Mouse (Mus musculus) limb, embryonic 14.5 days (tissue): ENCODE results near the gene Wwox. TPM values are rescaled to one million over a fixed set of nuclear protein-coding genes. Genes with fewer than 3 reads are reported as not detected.

Experiments used
- ATAC-seq: fragments of 200-750 bp; cut with Nextera tagmentation; 2 replicates; pipeline ENCODE4 v1.8.0; 2017; ENCODE audit warnings: low read depth, moderate number of reproducible peaks, moderate TSS enrichment; ENCODE audit not compliant: low FRiP score
- DNase-seq: peaks from one replicate; pipeline ENCODE4 v3.0.0-alpha.2; 2015; ENCODE audit warnings: low spot score
- H3K27ac ChIP-seq: fragments of 300-500 bp; sonication (generic); replicated peaks from 2 replicates; pipeline ENCODE4 v1.5.1; 2014; ENCODE audit warnings: low read depth, mild to moderate bottlenecking, low read length, moderate library complexity, mixed read lengths
- H3K27me3 ChIP-seq: fragments of 300-500 bp; sonication (generic); 2 replicates; pipeline ENCODE4 v1.6.1; 2014; ENCODE audit warnings: low read length, mixed read lengths; ENCODE audit not compliant: control insufficient read depth, insufficient read depth
- H3K36me3 ChIP-seq: fragments of 300-500 bp; sonication (generic); 2 replicates; pipeline ENCODE4 v1.6.1; 2014; ENCODE audit warnings: mild to moderate bottlenecking, low read length, moderate library complexity, mixed read lengths; ENCODE audit not compliant: control insufficient read depth, insufficient read depth
- H3K4me1 ChIP-seq: fragments of 300-500 bp; sonication (generic); 2 replicates; pipeline ENCODE4 v1.6.1; 2014; ENCODE audit warnings: antibody characterized with exemption, low read length, mixed read lengths; ENCODE audit not compliant: control insufficient read depth, insufficient read depth
- H3K4me2 ChIP-seq: fragments of 300-500 bp; sonication (generic); replicated peaks from 2 replicates; pipeline ENCODE4 v1.6.1; 2014; ENCODE audit warnings: low read depth, mild to moderate bottlenecking, low read length, moderate library complexity; ENCODE audit not compliant: severe bottlenecking
- H3K4me3 ChIP-seq: fragments of 300-500 bp; sonication (generic); replicated peaks from 2 replicates; pipeline ENCODE4 v1.5.1; 2014; ENCODE audit warnings: low read length
- H3K9ac ChIP-seq: fragments of 300-500 bp; sonication (generic); 2 replicates; pipeline ENCODE4 v1.6.1; 2014; ENCODE audit warnings: mild to moderate bottlenecking, low read depth, low read length, moderate library complexity; ENCODE audit not compliant: severe bottlenecking
- H3K9me3 ChIP-seq: fragments of 300-500 bp; sonication (generic); 2 replicates; pipeline ENCODE4 v1.6.1; 2016; ENCODE audit warnings: low read length; ENCODE audit not compliant: control insufficient read depth
- POLR2A ChIP-seq: fragments of 200-500 bp; IDR thresholded peaks from 2 replicates; pipeline ENCODE4 v1.8.0; 2012; ENCODE audit warnings: inconsistent platforms, mild to moderate bottlenecking, moderate library complexity, borderline replicate concordance; ENCODE audit not compliant: insufficient read depth, insufficient read length; ENCODE audit errors: extremely low read depth
- WGBS: fragments of 180-500 bp; shearing (Covaris S2); extraction: QIAGEN DNeasy Blood & Tissue Kit; methylation state at CpG from one replicate; pipeline ENCODE4 v1.1.7; 2014; 5-methylcytosine and 5-hydroxymethylcytosine counted together
- polyA plus RNA-seq, 2 experiments: library from polyadenylated mRNA; depleted of rRNA in 1 of 2; stranded (reverse) in 1 of 2; unstranded in 1 of 2; fragments of >200 nt; fragmentation: Nextera tagmentation in 1 of 2; extraction: Ambion mirVana in 1 of 2; gene quantifications; 2 replicates each; pipeline versions ENCODE4 v1.2.1 to v1.2.3; 2012 to 2014

Wwox gene
- polyA plus RNA-seq, 2 experiments: 8.6 to 9.4 TPM

DNA sequence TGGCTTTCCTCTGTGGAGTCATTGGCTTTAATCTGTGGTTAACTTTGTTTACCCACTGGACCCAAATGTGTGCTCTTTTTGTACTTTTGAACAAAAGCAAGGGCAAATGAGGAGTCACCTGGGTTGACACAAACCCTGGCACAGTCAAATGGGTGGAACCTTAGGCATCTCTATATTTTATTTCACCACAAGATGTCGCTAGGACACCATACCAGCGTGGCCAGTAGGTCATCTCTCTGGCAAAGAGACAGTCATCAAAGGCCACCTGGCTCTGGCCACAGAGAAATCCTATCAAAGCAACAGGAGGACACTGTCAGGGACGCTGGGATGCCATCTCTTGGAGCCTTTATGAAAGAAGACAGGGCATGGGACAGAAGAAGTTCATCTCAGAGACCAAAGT lies 101.7 kb downstream of the Wwox start:
- Histone ChIP-seq H3K36me3 (no peaks in the 10 kb centered on the region), H3K9me3 (no peaks in the 10 kb centered on the region), H3K27ac (no peak overlapping the region), H3K9ac (no peak overlapping the region), H3K4me2 (no peak overlapping the region), H3K4me3 (no peak overlapping the region), H3K4me1 (0 out of 2 replicates have a peak, but pooled peaks cover under 1% of the 10 kb centered on the region), H3K27me3 (no peaks in the 10 kb centered on the region; the same call in 1 of the 2 replicates)
- ATAC-seq (no peak), DNase-seq (peak; percentile 58)
- 13% methylated on average over 3 of the region's 3 CpGs for WGBS
- no peak for TF ChIP-seq POLR2A

DNA sequence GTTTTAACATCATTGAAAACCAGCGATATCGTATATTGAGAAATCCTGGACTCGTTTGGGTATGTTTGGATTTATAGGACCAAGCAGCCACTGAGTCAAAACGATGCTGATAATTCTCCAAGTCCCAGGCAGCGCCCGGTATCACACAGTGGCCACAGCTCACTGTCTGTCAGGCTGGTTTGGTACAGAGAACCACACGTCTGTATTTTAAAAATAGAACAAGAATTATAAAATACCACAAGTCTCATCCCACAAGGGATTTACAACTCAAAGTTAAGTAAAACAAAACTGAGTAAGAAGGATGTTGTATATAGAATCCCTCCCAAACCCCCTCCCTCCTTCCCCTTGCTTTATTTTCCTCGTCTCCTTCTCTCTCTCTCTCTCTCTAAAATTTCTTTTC lies 108.9 kb downstream of the Wwox start:
- no peak overlapping the region for H3K9ac ChIP-seq
- H3K36me3 ChIP-seq: no peaks in the 10 kb centered on the region
- H3K4me1 ChIP-seq: peaks cover 14% of the 10 kb centered on the region
- H3K4me2 ChIP-seq: no peak overlapping the region
- H3K27me3 ChIP-seq: no peaks in the 10 kb centered on the region
- no peak for DNase-seq
- H3K9me3 ChIP-seq: no peaks in the 10 kb centered on the region
- H3K4me3 ChIP-seq: no peak overlapping the region
- H3K27ac ChIP-seq: no peak overlapping the region
- 67% methylated on average over 8 of the region's 8 CpGs for WGBS
- no peak for TF ChIP-seq POLR2A
- no peak for ATAC-seq

DNA sequence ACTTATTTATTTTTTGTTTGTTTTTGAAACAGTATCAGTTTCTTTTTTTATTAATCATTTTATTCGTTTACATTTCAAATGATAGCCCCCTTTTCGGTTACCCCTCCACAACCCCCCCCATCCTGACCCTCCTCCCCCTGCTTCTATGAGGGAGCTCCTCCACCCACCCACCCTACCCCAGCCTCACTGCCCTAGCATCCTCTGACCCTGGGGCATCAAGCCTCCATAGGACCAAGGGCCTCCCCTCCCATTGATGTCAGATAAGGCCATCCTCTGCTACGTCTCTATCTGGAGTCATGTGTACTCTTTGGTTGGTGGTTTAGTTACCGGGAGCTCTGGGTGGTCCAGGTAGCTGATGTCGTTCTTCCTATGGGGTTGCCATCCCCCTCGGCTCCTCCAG lies 109.4 kb downstream of the Wwox start:
- no peak overlapping the region for H3K4me2 ChIP-seq
- H3K4me3 ChIP-seq: no peak overlapping the region
- ATAC-seq: no peak
- H3K9me3 ChIP-seq: no peaks in the 10 kb centered on the region
- DNase-seq: no peak
- H3K27ac ChIP-seq: no peak overlapping the region
- H3K9ac ChIP-seq: no peak overlapping the region
- no peak for TF ChIP-seq POLR2A
- H3K27me3 ChIP-seq: no peaks in the 10 kb centered on the region
- 78% methylated on average over 6 of the region's 6 CpGs for WGBS
- H3K4me1 ChIP-seq: peaks cover 14% of the 10 kb centered on the region
- no peaks in the 10 kb centered on the region for H3K36me3 ChIP-seq

DNA sequence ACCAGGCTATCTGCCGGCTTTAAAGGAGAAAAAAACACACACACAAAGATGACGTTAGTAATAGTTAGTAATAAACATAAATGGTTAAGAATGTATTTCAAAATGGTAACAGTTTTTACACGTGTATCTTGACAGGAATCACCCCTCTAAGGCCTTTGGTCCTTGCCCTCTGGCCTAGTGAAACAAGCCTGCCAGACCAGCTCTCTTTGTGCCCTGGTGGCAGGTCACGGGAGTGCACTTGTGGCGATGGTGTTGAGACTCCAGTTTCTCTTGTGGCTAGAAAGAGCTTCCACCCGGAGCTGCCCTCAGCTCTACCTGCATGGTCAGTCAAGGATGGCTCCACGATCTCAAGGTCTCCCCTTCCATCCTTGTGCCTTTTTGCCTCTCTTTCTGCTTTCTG lies 110.6 kb downstream of the Wwox start:
- H3K27ac ChIP-seq: no peak overlapping the region
- no peaks in the 10 kb centered on the region for H3K9me3 ChIP-seq
- ATAC-seq: no peak
- no peaks in the 10 kb centered on the region for H3K27me3 ChIP-seq
- no peak overlapping the region for H3K9ac ChIP-seq
- peaks cover 17% of the 10 kb centered on the region for H3K4me1 ChIP-seq
- no peak overlapping the region for H3K4me2 ChIP-seq
- no peak for DNase-seq
- TF ChIP-seq POLR2A: no peak
- H3K4me3 ChIP-seq: no peak overlapping the region
- no peaks in the 10 kb centered on the region for H3K36me3 ChIP-seq
- 70% methylated on average over 7 of the region's 7 CpGs for WGBS

DNA sequence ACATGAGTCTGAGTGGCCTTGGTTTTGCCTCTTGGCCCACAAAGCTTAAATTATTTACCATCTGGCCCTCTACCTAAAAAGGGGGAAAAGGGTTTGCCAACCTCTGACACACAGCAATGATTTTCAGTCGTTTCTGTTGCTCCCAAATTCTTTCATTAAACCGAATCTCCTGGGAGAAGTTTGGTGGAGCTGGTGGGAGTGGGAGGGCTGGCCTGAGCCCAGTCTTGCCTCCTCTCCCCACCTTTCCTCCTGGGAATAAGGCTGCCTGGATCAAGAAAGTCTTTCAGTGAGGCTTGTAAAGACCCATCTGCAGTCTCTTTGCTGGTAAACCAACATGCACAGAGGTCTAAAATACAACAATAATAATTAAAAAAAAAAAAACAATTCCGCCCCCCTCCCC lies 113.2 kb downstream of the Wwox start:
- peak; percentile 56 for DNase-seq
- no peak for ATAC-seq
- no peak overlapping the region for H3K4me3 ChIP-seq
- no peak overlapping the region for H3K9ac ChIP-seq
- H3K9me3 ChIP-seq: no peaks in the 10 kb centered on the region
- no peaks in the 10 kb centered on the region for H3K27me3 ChIP-seq
- peaks cover 25% of the 10 kb centered on the region for H3K4me1 ChIP-seq
- WGBS: 46% methylated on average over 3 of the region's 3 CpGs
- H3K4me2 ChIP-seq: no peak overlapping the region
- H3K36me3 ChIP-seq: no peaks in the 10 kb centered on the region
- H3K27ac ChIP-seq: no peak overlapping the region
- no peak for TF ChIP-seq POLR2A

DNA sequence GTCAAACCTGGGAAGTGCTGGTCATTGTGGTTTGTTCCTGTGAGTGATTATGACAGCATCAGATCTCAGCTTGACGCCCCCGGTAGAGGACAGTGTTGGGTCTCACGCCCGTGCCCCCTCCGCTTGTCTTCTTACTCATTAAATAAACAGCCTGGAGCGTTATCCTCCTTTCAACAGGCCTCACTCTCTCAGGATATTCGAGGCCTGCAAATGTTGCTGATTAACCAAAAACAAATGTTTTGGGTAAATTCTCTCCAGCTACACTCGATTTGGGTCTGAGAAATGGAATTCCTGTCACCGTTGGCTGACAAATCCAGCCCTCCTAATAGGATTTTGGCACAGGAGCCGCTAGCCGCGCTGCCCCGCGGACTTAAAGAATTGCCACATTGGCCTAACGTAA lies 115.5 kb downstream of the Wwox start:
- no peak overlapping the region for H3K4me3 ChIP-seq
- H3K36me3 ChIP-seq: no peaks in the 10 kb centered on the region
- no peak overlapping the region for H3K9ac ChIP-seq
- H3K27me3 ChIP-seq: no peaks in the 10 kb centered on the region
- H3K4me2 ChIP-seq: no peak overlapping the region
- 25% methylated on average over 15 of the region's 15 CpGs for WGBS
- H3K9me3 ChIP-seq: no peaks in the 10 kb centered on the region
- peak; percentile 28 for DNase-seq
- 0 out of 2 replicates have a peak, but pooled peaks have one; percentile 34 for ATAC-seq
- peaks cover 25% of the 10 kb centered on the region for H3K4me1 ChIP-seq
- H3K27ac ChIP-seq: no peak overlapping the region
- no peak for TF ChIP-seq POLR2A
